Mouse (Mus musculus) hindbrain, embryonic 13.5 days (tissue): Measurements from ENCODE around the gene Camta1. TPM values are rescaled to one million over a fixed set of nuclear protein-coding genes. Genes with fewer than 3 reads are reported as not detected.

Experiments
- ATAC-seq: fragments of 200-750 bp; cut with Nextera tagmentation; 2 replicates; pipeline ENCODE4 v1.8.0; 2017; ENCODE audit warnings: moderate TSS enrichment; ENCODE audit not compliant: low FRiP score
- H3K27ac ChIP-seq: fragments of 300-500 bp; sonication (generic); 2 replicates; pipeline ENCODE4 v1.5.1; 2015; ENCODE audit warnings: inconsistent platforms, mild to moderate bottlenecking, moderate library complexity
- H3K27me3 ChIP-seq: fragments of 300-500 bp; sonication (generic); 2 replicates; pipeline ENCODE4 v1.6.1; 2015; ENCODE audit warnings: mild to moderate bottlenecking, inconsistent platforms
- H3K36me3 ChIP-seq: fragments of 300-500 bp; sonication (generic); 2 replicates; pipeline ENCODE4 v1.6.1; 2015; ENCODE audit warnings: mild to moderate bottlenecking, inconsistent platforms
- H3K4me1 ChIP-seq: fragments of 300-500 bp; sonication (generic); replicated peaks from 2 replicates; pipeline ENCODE4 v1.6.1; 2015; ENCODE audit warnings: inconsistent platforms
- H3K4me2 ChIP-seq: fragments of 300-500 bp; sonication (generic); 2 replicates; pipeline ENCODE4 v1.6.1; 2015; ENCODE audit warnings: inconsistent platforms, mild to moderate bottlenecking, moderate library complexity
- H3K4me3 ChIP-seq: fragments of 300-500 bp; sonication (generic); 2 replicates; pipeline ENCODE4 v1.5.1; 2015; ENCODE audit warnings: mild to moderate bottlenecking, inconsistent platforms
- H3K9ac ChIP-seq: fragments of 300-500 bp; sonication (generic); 2 replicates; pipeline ENCODE4 v1.6.1; 2015; ENCODE audit warnings: mild to moderate bottlenecking, inconsistent platforms
- H3K9me3 ChIP-seq: fragments of 300-500 bp; sonication (generic); 2 replicates; pipeline ENCODE4 v1.6.1; 2016; ENCODE audit warnings: inconsistent platforms
- WGBS: fragments of 180-500 bp; shearing (Covaris S2); methylation state at CpG from one replicate; pipeline ENCODE4 v1.1.7; 2015; 5-methylcytosine and 5-hydroxymethylcytosine counted together
- polyA plus RNA-seq: library from polyadenylated mRNA; unstranded; fragments of >200 nt; fragmentation: Nextera tagmentation; extraction: Ambion mirVana; gene quantifications from 2 replicates; pipeline ENCODE4 v1.2.1, GENCODE M21; 2015

Camta1 gene
- polyA plus RNA-seq, 1 experiment from 2014 or later: 159 TPM

- Histone ChIP-seq H3K27ac (peak overlapping the region; percentile 80), H3K4me3 (no peak overlapping the region), H3K27me3 (0 out of 2 replicates have a peak, but pooled peaks cover 6% of the 10 kb centered on the region), H3K9me3 (no peaks in the 10 kb centered on the region), H3K36me3 (no peaks in the 10 kb centered on the region), H3K4me1 (peaks cover 47% of the 10 kb centered on the region), H3K4me2 (no peak overlapping the region), H3K9ac (no peak overlapping the region)
- no peak for ATAC-seq
- 88% methylated on average over 6 of the region's 6 CpGs for WGBS
Measured at GRCm38 (mm10) chr4:151305761-151306160, 555.9 kb downstream of the Camta1 start.

DNA sequence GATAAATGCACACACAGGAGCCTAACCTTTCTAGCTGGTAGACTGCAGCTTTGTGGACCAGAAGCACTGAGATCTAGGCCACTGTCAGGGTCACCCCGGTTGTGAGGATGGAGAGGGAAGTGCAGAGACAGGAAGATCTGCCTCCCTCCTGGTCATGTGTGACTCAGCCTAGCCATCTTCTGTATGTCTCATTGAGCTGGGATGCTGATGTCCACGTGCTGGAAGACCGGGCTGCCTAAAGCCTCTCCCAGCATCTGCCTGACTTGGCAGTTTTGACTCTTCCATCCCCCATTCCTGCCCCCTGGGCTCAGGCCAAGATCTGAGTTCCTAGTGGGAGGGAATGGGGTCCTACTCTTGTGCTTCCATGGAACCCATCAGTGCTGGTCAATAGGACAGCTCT lies 557.7 kb downstream of the Camta1 start:
- H3K4me1 ChIP-seq: peaks cover 38% of the 10 kb centered on the region
- no peak overlapping the region for H3K27ac ChIP-seq
- H3K4me3 ChIP-seq: no peak overlapping the region
- no peak overlapping the region for H3K4me2 ChIP-seq
- no peak overlapping the region for H3K9ac ChIP-seq
- H3K27me3 ChIP-seq: peaks cover 23% of the 10 kb centered on the region
- no peak for ATAC-seq
- H3K36me3 ChIP-seq: no peaks in the 10 kb centered on the region
- 85% methylated on average over 3 of the region's 3 CpGs for WGBS
- H3K9me3 ChIP-seq: no peaks in the 10 kb centered on the region

- Histone ChIP-seq H3K4me2 (no peak overlapping the region), H3K27me3 (peaks cover 27% of the 10 kb centered on the region), H3K9me3 (no peaks in the 10 kb centered on the region), H3K27ac (peak overlapping the region; percentile 84; the same call in 1 of the 2 replicates), H3K4me1 (peaks cover 38% of the 10 kb centered on the region), H3K4me3 (no peak overlapping the region), H3K36me3 (no peaks in the 10 kb centered on the region), H3K9ac (no peak overlapping the region)
- whole genome bisulfite sequencing: 80% methylated on average over 5 of the region's 5 CpGs
- no peak for ATAC-seq
Measured at GRCm38 (mm10) chr4:151303436-151303835, 558.2 kb downstream of the Camta1 start.

DNA sequence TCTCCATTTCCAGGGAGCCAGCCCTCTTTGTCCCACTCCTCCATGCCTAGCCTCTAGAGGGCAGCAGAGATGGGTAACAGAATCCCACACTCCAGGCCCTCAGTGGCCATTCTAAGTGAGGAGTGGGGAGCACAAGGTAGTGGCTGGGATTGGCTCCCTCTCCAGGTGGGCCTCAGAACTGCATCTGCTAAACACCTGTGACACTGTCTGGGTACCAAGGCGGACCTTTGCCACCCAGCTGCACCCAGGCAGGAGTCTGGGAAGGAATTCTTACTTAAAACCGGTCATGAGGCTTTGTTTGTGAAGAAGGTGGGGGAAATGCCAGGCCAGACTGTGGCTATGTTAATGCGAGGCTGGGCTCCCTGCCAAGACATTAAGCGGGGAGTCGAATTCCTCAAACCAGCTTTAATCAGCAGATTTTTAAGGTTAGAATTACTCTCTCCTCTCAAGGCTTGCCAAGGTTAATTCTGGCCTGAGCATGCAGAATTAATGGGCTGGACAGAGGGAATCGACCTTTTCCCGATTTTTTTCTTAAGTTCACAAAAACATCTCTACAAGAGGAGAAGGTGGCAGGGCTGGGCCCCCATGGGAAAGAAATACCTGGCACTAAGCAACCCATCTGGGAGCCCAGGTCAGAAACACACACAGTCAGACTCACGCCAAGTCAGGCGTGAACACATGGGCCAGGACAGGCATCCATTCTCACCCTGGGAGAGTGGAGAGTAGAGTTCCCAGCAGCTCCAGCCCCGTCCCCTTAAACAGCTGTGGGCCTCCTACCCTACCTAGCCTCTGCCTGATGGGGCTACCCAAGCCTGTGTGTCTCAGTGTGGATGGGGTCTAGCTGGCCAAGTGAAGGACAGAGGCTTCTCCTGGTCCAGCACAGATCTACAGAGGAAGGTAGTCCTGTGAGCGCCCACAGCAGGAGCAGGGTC lies 559.2 kb downstream of the Camta1 start:
- H3K4me2 ChIP-seq: no peak overlapping the region
- peak; percentile 43 for ATAC-seq
- peaks cover 31% of the 10 kb centered on the region for H3K27me3 ChIP-seq
- peaks cover 38% of the 10 kb centered on the region for H3K4me1 ChIP-seq
- no peak overlapping the region for H3K9ac ChIP-seq
- WGBS: 37% methylated on average over 11 of the region's 11 CpGs
- H3K4me3 ChIP-seq: no peak overlapping the region
- no peaks in the 10 kb centered on the region for H3K36me3 ChIP-seq
- peak overlapping the region; percentile 84 for H3K27ac ChIP-seq
- H3K9me3 ChIP-seq: no peaks in the 10 kb centered on the region

GRCm38 (mm10) chr4:151301337-151301736 lies 560.3 kb downstream of the Camta1 start:
- Histone ChIP-seq H3K4me1 (peaks cover 31% of the 10 kb centered on the region), H3K4me2 (no peak overlapping the region), H3K36me3 (no peaks in the 10 kb centered on the region), H3K27me3 (peaks cover 31% of the 10 kb centered on the region), H3K27ac (no peak overlapping the region), H3K4me3 (no peak overlapping the region), H3K9me3 (no peaks in the 10 kb centered on the region), H3K9ac (no peak overlapping the region)
- no peak for ATAC-seq
- WGBS: 54% methylated on average over 9 of the region's 9 CpGs

DNA sequence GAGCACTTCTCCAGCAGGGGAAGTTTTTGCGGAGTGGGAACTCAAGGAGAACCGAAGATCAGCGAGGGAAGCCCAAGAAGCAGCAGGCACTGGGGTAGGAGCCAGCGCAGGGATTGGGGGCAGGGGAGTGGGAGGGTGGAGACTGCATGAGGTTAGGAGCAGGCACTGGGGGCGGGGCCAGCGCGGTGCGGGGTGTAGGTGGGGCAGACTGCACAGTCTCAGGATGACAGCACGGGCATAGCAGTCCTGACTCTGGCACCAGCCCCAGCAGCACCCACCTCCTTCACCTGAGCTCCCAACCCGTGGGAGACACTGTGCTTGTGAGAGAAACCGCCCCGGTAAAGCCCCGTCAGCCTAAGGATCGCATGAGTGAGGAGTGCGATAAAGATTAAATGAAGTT lies 561.0 kb downstream of the Camta1 start:
- Histone ChIP-seq H3K36me3 (no peaks in the 10 kb centered on the region), H3K9me3 (no peaks in the 10 kb centered on the region), H3K27ac (no peak overlapping the region), H3K27me3 (peaks cover 31% of the 10 kb centered on the region), H3K9ac (no peak overlapping the region), H3K4me2 (no peak overlapping the region), H3K4me1 (peaks cover 24% of the 10 kb centered on the region), H3K4me3 (no peak overlapping the region)
- ATAC-seq: no peak
- WGBS: 22% methylated on average over 15 of the region's 15 CpGs

DNA sequence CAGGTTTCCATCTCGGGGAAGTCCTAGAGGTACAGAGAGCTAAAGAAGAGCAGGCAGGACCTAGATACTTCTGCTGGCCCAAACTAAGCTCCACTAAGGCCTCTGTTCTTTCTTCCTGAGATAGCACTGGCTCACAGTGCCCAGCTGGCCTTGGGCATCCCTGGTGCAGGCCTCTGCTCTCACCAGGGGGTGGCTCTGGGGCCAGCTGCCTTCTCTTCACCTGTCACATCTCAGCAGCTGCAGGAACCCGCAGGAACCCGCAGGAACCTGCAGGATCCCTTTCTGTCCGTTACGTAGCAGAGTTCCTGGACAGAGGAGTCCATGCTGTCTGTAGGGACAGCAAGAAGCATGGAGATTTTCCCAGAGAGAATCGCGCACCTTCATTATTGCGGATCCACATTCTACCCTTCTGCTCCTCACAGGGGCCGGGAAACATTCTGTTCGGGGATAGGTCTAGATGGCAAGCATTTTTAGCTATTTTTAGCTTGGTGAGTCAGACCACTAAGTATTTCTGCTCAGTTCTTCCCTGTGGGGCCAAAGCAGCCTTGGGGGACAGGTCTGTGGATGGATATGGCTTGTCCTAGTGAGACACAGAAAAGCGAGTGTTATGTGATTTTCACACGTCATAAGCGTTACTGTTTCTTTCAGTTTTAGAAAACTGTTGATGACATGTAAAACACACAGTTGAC lies 566.0 kb downstream of the Camta1 start:
- 82% methylated on average over 13 of the region's 13 CpGs for WGBS
- Histone ChIP-seq H3K27ac (no peak overlapping the region), H3K4me3 (no peak overlapping the region), H3K36me3 (no peaks in the 10 kb centered on the region), H3K27me3 (peaks cover 29% of the 10 kb centered on the region), H3K4me2 (no peak overlapping the region), H3K4me1 (peaks cover 4% of the 10 kb centered on the region; the same call in 1 of the 2 replicates), H3K9me3 (no peaks in the 10 kb centered on the region), H3K9ac (no peak overlapping the region)
- ATAC-seq: no peak

- Histone ChIP-seq H3K36me3 (no peaks in the 10 kb centered on the region), H3K27me3 (0 out of 2 replicates have a peak, but pooled peaks cover 10% of the 10 kb centered on the region), H3K27ac (no peak overlapping the region), H3K9ac (no peak overlapping the region), H3K9me3 (no peaks in the 10 kb centered on the region), H3K4me2 (no peak overlapping the region), H3K4me3 (no peak overlapping the region), H3K4me1 (peaks cover 26% of the 10 kb centered on the region)
- no peak for ATAC-seq
- WGBS: 70% methylated on average over 6 of the region's 6 CpGs
Measured at GRCm38 (mm10) chr4:151288893-151289585, 572.6 kb downstream of the Camta1 start.

DNA sequence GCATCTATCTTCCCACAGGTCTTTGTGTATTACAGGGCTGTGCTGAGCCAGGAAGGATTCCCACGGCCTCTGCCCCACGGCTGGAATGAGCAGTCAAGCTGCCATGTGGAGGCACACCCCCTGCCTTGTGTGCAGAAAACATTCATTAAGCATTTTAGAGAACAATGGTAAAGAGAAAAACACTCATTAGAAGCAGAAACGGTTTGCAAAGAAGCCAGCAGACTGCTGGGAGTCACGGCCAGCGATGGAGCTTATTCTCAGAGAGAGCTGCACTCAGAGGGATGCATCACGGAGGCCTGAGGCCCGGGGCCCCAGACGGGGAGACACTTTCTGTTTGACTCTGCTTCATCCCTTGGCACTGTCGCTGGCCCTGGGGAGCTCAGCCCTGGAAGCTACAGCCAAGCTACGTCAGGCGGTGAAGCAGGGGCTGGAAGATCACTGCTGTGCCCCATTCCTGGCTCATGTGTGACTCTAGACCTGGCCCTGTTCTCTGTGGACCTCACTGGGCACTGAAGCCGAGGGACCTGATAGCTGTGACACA lies 575.7 kb downstream of the Camta1 start:
- WGBS: 39% methylated on average over 12 of the region's 12 CpGs
- Histone ChIP-seq H3K9me3 (no peaks in the 10 kb centered on the region), H3K36me3 (no peaks in the 10 kb centered on the region), H3K27ac (peak overlapping the region; percentile 56), H3K9ac (no peak overlapping the region), H3K4me2 (no peak overlapping the region), H3K4me3 (no peak overlapping the region), H3K27me3 (0 out of 2 replicates have a peak, but pooled peaks cover 9% of the 10 kb centered on the region), H3K4me1 (peaks cover 38% of the 10 kb centered on the region)
- 0 out of 2 replicates have a peak, but pooled peaks have one; percentile 33 for ATAC-seq

GRCm38 (mm10) chr4:151285432-151285831 lies 576.2 kb downstream of the Camta1 start:
- H3K9me3 ChIP-seq: no peaks in the 10 kb centered on the region
- 0 out of 2 replicates have a peak, but pooled peaks cover 8% of the 10 kb centered on the region for H3K27me3 ChIP-seq
- peaks cover 38% of the 10 kb centered on the region for H3K4me1 ChIP-seq
- H3K4me2 ChIP-seq: no peak overlapping the region
- no peaks in the 10 kb centered on the region for H3K36me3 ChIP-seq
- H3K9ac ChIP-seq: no peak overlapping the region
- 63% methylated on average over 3 of the region's 3 CpGs for WGBS
- peak overlapping the region; percentile 56 for H3K27ac ChIP-seq
- ATAC-seq: no peak
- no peak overlapping the region for H3K4me3 ChIP-seq

GRCm38 (mm10) chr4:151283092-151283741 lies 578.5 kb downstream of the Camta1 start:
- H3K4me2 ChIP-seq: no peak overlapping the region
- no peak overlapping the region for H3K9ac ChIP-seq
- peaks cover 35% of the 10 kb centered on the region for H3K4me1 ChIP-seq
- 34% methylated on average over 16 of the region's 16 CpGs for WGBS
- H3K27ac ChIP-seq: no peak overlapping the region
- 0 out of 2 replicates have a peak, but pooled peaks cover 3% of the 10 kb centered on the region for H3K27me3 ChIP-seq
- no peaks in the 10 kb centered on the region for H3K9me3 ChIP-seq
- no peaks in the 10 kb centered on the region for H3K36me3 ChIP-seq
- ATAC-seq: no peak
- no peak overlapping the region for H3K4me3 ChIP-seq
